Mouse (Mus musculus) ES-CJ7 (cell line): ENCODE measurements at regions not wholly inside any gene's neighbourhood (a gene's known extent, or its start where the extent isn't known, plus 50 kb on each side); places are given as distances from the start of the nearest gene placed in this dataset.

Experiments
- DNase-seq: peaks from one replicate; pipeline ENCODE4 v3.0.0; 2011; ENCODE audit warnings: low read depth, low spot score

GRCm38 (mm10) chr3:105223671-105224070 is 157.0 kb downstream of the 4930564D02Rik start:
- no peak for DNase-seq

GRCm38 (mm10) chr3:105227551-105227950 is 160.9 kb downstream of the 4930564D02Rik start:
- DNase-seq = no peak

- DNase-seq = no peak
Measured at GRCm38 (mm10) chr3:105228401-105228800, 161.8 kb downstream of the 4930564D02Rik start.

- DNase-seq = no peak
Measured at GRCm38 (mm10) chr3:105241048-105241447, 174.4 kb downstream of the 4930564D02Rik start.

GRCm38 (mm10) chr3:105257096-105257495 is 190.5 kb downstream of the 4930564D02Rik start:
- no peak for DNase-seq

GRCm38 (mm10) chr3:105275241-105275640 is 176.9 kb upstream of the Kcnd3 start:
- peak; percentile 57 for DNase-seq

- DNase-seq = no peak
Measured at GRCm38 (mm10) chr3:105280971-105281370, 171.2 kb upstream of the Kcnd3 start.

- DNase-seq = no peak
Measured at GRCm38 (mm10) chr3:105281686-105282085, 170.4 kb upstream of the Kcnd3 start.

GRCm38 (mm10) chr3:105298273-105298672 is 153.9 kb upstream of the Kcnd3 start:
- no peak for DNase-seq

GRCm38 (mm10) chr3:105300693-105301548 is 151.2 kb upstream of the Kcnd3 start:
- no peak for DNase-seq

GRCm38 (mm10) chr3:105307676-105308075 is 144.5 kb upstream of the Kcnd3 start:
- DNase-seq = peak; percentile 15

- DNase-seq = no peak
Measured at GRCm38 (mm10) chr3:105309020-105309419, 143.1 kb upstream of the Kcnd3 start.

- no peak for DNase-seq
Measured at GRCm38 (mm10) chr3:105353268-105353667, 98.9 kb upstream of the Kcnd3 start.

GRCm38 (mm10) chr3:105354123-105354931 is 97.8 kb upstream of the Kcnd3 start:
- DNase-seq = no peak

GRCm38 (mm10) chr3:105357511-105357910 is 94.6 kb upstream of the Kcnd3 start:
- no peak for DNase-seq

- DNase-seq = no peak
Measured at GRCm38 (mm10) chr3:105359636-105360035, 92.5 kb upstream of the Kcnd3 start.

GRCm38 (mm10) chr3:105364685-105365084 is 87.4 kb upstream of the Kcnd3 start:
- no peak for DNase-seq

- DNase-seq = no peak
Measured at GRCm38 (mm10) chr3:105366806-105367205, 85.3 kb upstream of the Kcnd3 start.

GRCm38 (mm10) chr3:105367972-105368371 is 84.2 kb upstream of the Kcnd3 start:
- no peak for DNase-seq

GRCm38 (mm10) chr3:105372371-105372828 is 79.7 kb upstream of the Kcnd3 start:
- no peak for DNase-seq

GRCm38 (mm10) chr3:105374306-105374705 is 77.8 kb upstream of the Kcnd3 start:
- no peak for DNase-seq

- DNase-seq = no peak
Measured at GRCm38 (mm10) chr3:105374836-105375235, 77.3 kb upstream of the Kcnd3 start.
